Mouse (Mus musculus) monocyte, adult 5-6 weeks (primary cell): ENCODE measurements around the gene C1qb. TPM values are rescaled to one million over a fixed set of nuclear protein-coding genes. Genes with fewer than 3 reads are reported as not detected.

Experiments used
- ATAC-seq: fragments of 153-309, 156-312 bp; replicated peaks from 2 replicates; pipeline ENCODE4 v1.8.0; 2017; ENCODE audit warnings: mild to moderate bottlenecking; ENCODE audit not compliant: low TSS enrichment, insufficient number of reproducible peaks, severe bottlenecking, poor library complexity, low FRiP score
- total RNA-seq: library from RNA; stranded (forward); fragments of 200-1000, 200-491, 200-594 nt; gene quantifications from 3 replicates; pipeline ENCODE4 v1.2.3, GENCODE M21; 2017

Gene C1qb
- total RNA-seq, result 0.87 TPM in 1 of 3 replicates, not detected in the others

GRCm38 (mm10) chr4:136886101-136886500 lies at the start of gene C1qb:
Gene C1qb (minus strand): TSS chr4:136886187.
- ATAC-seq, result no peak

- ATAC-seq, result no peak
These were observed 49.0 kb upstream of the C1qb start for GRCm38 (mm10) chr4:136934746-136935613.

- no peak for ATAC-seq
These were observed 44.5 kb upstream of the C1qb start for GRCm38 (mm10) chr4:136930474-136930873.

GRCm38 (mm10) chr4:136928928-136929327 lies 42.9 kb upstream of the C1qb start:
- no peak for ATAC-seq

- ATAC-seq, result no peak
These were observed 39.8 kb upstream of the C1qb start for GRCm38 (mm10) chr4:136925804-136926203.

GRCm38 (mm10) chr4:136924529-136924928 lies 38.5 kb upstream of the C1qb start:
- ATAC-seq, result no peak

- ATAC-seq, result no peak
These were observed 33.5 kb upstream of the C1qb start for GRCm38 (mm10) chr4:136919526-136919925.

GRCm38 (mm10) chr4:136918834-136919233 lies 32.8 kb upstream of the C1qb start:
- ATAC-seq, result no peak

- ATAC-seq, result no peak
These were observed 31.2 kb upstream of the C1qb start for GRCm38 (mm10) chr4:136917165-136917524.

- ATAC-seq, result no peak
These were observed 30.6 kb upstream of the C1qb start for GRCm38 (mm10) chr4:136916359-136917164.

- ATAC-seq, result no peak
These were observed 26.9 kb upstream of the C1qb start for GRCm38 (mm10) chr4:136912841-136913240.

- no peak for ATAC-seq
These were observed 25.8 kb upstream of the C1qb start for GRCm38 (mm10) chr4:136911804-136912203.

- no peak for ATAC-seq
These were observed 25.2 kb upstream of the C1qb start for GRCm38 (mm10) chr4:136911211-136911646.

GRCm38 (mm10) chr4:136907809-136908208 lies 21.8 kb upstream of the C1qb start:
- no peak for ATAC-seq

- ATAC-seq, result no peak
These were observed 21.0 kb upstream of the C1qb start for GRCm38 (mm10) chr4:136907033-136907432.

GRCm38 (mm10) chr4:136904767-136905539 lies 19.0 kb upstream of the C1qb start:
- ATAC-seq, result no peak

GRCm38 (mm10) chr4:136899154-136899553 lies 13.2 kb upstream of the C1qb start:
- ATAC-seq, result no peak

GRCm38 (mm10) chr4:136898637-136899036 lies 12.7 kb upstream of the C1qb start, which contains the start of gene C1qa:
Gene C1qa (minus strand): TSS chr4:136898803.
- no peak for ATAC-seq

- ATAC-seq, result no peak
These were observed 12.2 kb upstream of the C1qb start for GRCm38 (mm10) chr4:136898084-136898598.
